Mouse (Mus musculus) thymus, postnatal 14 days (tissue): ENCODE data around the gene Opcml.

Source experiments
- DNase-seq: peaks from one replicate; pipeline ENCODE4 v3.0.0; 2021

Gene Opcml

GRCm38 (mm10) chr9:28336511-28337208 is 546.1 kb downstream of the Opcml start:
- no peak for DNase-seq

GRCm38 (mm10) chr9:28337837-28338236 is 547.3 kb downstream of the Opcml start:
- no peak for DNase-seq

GRCm38 (mm10) chr9:28354978-28355377 is 564.4 kb downstream of the Opcml start:
- DNase-seq: no peak

GRCm38 (mm10) chr9:28357946-28358345 is 567.4 kb downstream of the Opcml start:
- DNase-seq: no peak

- DNase-seq: no peak
Observed at GRCm38 (mm10) chr9:28360691-28361090, 570.1 kb downstream of the Opcml start.

GRCm38 (mm10) chr9:28364473-28365159 is 574.0 kb downstream of the Opcml start:
- no peak for DNase-seq

GRCm38 (mm10) chr9:28365160-28365473 is 574.5 kb downstream of the Opcml start:
- no peak for DNase-seq

- DNase-seq: no peak
Observed at GRCm38 (mm10) chr9:28386527-28387175, 596.1 kb downstream of the Opcml start.

GRCm38 (mm10) chr9:28395222-28395621 is 604.6 kb downstream of the Opcml start:
- no peak for DNase-seq

- DNase-seq: no peak
Observed at GRCm38 (mm10) chr9:28395638-28396037, 605.1 kb downstream of the Opcml start.

- no peak for DNase-seq
Observed at GRCm38 (mm10) chr9:28402770-28403650, 612.4 kb downstream of the Opcml start.

GRCm38 (mm10) chr9:28403831-28404562 is 613.4 kb downstream of the Opcml start:
- DNase-seq: no peak

GRCm38 (mm10) chr9:28404616-28405015 is 614.0 kb downstream of the Opcml start:
- no peak for DNase-seq

GRCm38 (mm10) chr9:28405816-28406215 is 615.2 kb downstream of the Opcml start:
- no peak for DNase-seq

GRCm38 (mm10) chr9:28420808-28421207 is 630.2 kb downstream of the Opcml start:
- no peak for DNase-seq

- DNase-seq: no peak
Observed at GRCm38 (mm10) chr9:28423407-28423806, 632.8 kb downstream of the Opcml start.

- DNase-seq: no peak
Observed at GRCm38 (mm10) chr9:28432159-28432558, 641.6 kb downstream of the Opcml start.

GRCm38 (mm10) chr9:28438752-28439151 is 648.2 kb downstream of the Opcml start:
- no peak for DNase-seq

- DNase-seq: no peak
Observed at GRCm38 (mm10) chr9:28439433-28440191, 649.0 kb downstream of the Opcml start.

- no peak for DNase-seq
Observed at GRCm38 (mm10) chr9:28440192-28440795, 649.7 kb downstream of the Opcml start.

- no peak for DNase-seq
Observed at GRCm38 (mm10) chr9:28444485-28444884, 653.9 kb downstream of the Opcml start.
